Mouse (Mus musculus) megakaryocyte, embryonic 14.5 days (primary cell): ENCODE measurements around the gene Zfp988.
"Not testable (repeated sequence)": the region's sequence is repeated elsewhere in the genome, so short reads cannot be mapped to it uniquely, and the experiment has no call there.

Experiments used
- FLI1 ChIP-seq: IDR thresholded peaks from 2 replicates; pipeline ENCODE4 v1.6.1; 2012; ENCODE audit warnings: low read length, inconsistent platforms, mixed read lengths
- GATA1 ChIP-seq: IDR thresholded peaks from 3 replicates; pipeline ENCODE4 v1.6.1; 2012; ENCODE audit warnings: mixed read lengths, low read length, inconsistent platforms, borderline replicate concordance

- not testable (repeated sequence) for TF ChIP-seq GATA1, FLI1
Observed at GRCm38 (mm10) chr4:147348401-147348800, 42.9 kb downstream of the Zfp988 start.
